Mouse (Mus musculus): ENCODE measurements around the gene Igfbp3. TPM values are rescaled to one million over a fixed set of nuclear protein-coding genes. Genes with fewer than 3 reads are reported as not detected.

Igfbp3 gene
- total RNA-seq, 4 experiments from 2014 or later: 4.0 to 9.3 (median 6.5) TPM

DNA sequence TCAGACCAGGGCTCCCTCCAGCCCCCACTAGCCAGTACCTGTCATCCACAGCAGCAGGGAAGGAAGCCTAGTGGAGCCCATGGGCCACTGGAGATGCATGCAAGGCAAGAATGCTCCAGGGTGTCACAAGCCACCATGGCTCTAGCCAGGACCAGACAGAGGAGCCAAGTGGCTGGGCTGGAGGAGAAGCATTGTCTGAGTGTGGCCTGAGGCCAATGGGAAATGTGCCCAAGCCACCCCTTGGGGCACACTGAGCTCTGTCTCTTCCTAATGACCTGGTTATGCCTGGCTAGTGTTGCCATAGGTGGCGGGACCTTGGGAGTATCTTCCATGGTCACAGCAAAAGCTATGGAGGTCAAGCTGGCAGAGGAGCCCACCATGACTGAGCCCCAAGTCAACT, 44.1 kb downstream of the Igfbp3 start:
- DNase-seq (ENCODE audit: low spot score in 2 of 2): no peak

- no peak for DNase-seq (ENCODE audit: low spot score in 2 of 2)
These were observed 49.3 kb downstream of the Igfbp3 start for GRCm38 (mm10) chr11:7164416-7164815.

DNA sequence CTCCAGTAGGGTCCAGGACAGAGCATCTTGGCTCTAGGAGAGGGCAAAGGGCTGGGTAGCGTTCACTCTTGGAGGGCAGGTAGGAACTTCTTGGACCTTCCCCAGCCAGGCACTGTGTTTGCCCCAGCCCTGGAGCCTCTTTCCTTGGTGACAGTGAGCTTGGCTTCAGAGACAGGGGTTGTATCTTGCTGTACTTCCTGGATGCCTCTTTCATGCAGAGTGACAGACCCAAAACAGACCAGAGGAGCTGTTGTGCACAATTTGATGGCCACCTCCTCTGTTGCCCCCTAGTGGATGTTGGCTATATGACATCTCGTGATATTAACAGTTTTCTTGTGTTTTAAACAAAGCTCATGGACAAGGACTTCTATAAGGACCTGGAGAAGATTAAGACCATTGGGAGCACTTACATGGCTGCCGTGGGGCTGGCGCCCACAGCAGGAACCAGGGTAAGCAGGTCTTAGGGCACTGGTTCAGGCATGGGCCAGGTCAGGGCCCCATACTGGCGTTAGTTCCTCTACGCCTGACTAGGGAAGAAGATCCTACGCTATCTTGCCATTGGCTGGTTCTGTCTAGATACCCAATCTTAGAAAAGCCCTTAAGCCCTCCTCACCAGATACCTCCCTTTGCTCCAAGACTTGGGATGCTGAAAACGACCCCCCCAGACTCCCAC, 52.1 kb downstream of the Igfbp3 start:
- DNase-seq (ENCODE audit: low spot score in 2 of 2): no peak

DNA sequence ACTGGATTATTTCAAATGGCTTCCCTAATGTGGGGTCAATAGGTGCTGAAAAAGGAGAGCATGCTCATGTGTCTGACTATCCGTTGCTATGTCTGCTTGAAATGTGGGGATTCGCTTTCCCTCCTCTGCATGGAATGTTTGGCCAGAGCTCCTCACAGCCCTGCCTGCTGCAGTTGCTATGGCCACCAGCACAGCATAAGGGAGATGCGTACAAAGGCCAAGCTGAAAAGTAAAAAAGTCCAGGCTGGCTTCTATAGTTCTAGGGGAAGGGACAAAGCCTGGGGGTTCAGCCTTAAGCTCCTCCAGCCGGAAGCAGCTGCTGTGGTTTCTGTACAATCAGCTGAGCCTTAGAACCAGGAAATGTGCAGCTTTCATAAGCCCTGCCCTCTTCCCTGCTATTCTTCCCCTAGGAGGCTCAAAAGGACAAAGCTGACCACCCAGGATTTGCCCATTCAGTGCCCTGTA, 53.1 kb downstream of the Igfbp3 start:
- no peak for DNase-seq (ENCODE audit: low spot score in 2 of 2)

GRCm38 (mm10) chr11:7160146-7160545, 53.6 kb downstream of the Igfbp3 start:
- DNase-seq (ENCODE audit: low spot score in 2 of 2): no peak

- no peak for DNase-seq (ENCODE audit: low spot score in 2 of 2)
These were observed 55.5 kb downstream of the Igfbp3 start for GRCm38 (mm10) chr11:7158196-7158595.

DNA sequence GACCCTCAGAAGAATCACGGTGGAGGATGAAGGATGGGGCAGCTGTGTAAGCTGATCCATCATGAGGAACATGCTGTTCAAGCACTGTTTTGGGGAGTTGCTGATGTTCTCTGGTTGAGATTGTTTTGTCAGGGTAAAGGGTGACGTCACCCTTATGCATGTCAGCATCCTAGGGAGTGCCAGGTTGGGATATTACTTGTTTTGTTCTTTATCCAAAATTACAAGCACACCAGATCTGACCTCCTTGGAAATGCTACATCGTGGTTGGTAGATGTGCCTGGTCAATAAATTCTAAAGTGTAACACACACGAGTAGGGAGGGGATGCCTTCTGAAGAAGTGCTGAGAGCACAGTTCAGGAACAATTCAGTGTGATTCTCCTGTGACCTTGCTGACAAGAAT, 57.3 kb downstream of the Igfbp3 start:
- no peak for DNase-seq (ENCODE audit: low spot score in 2 of 2)

Other genes with a start within 250 kb of the Igfbp3 start
- under 1 TPM; 0.34 to 0.77 (median 0.61) TPM for gene Adcy1, start 150.4 kb downstream of the Igfbp3 start, total RNA-seq (2022)
- gene Gm11985, start 25.4 kb downstream of the Igfbp3 start, total RNA-seq (2022): not detected
- gene Igfbp1, start 16.1 kb downstream of the Igfbp3 start, total RNA-seq (2022): not detected